Mouse (Mus musculus): Measurements from ENCODE around the gene Rab5c. TPM values are rescaled to one million over a fixed set of nuclear protein-coding genes. Genes with fewer than 3 reads are reported as not detected.

Rab5c gene
- total and polyA plus RNA-seq, 3 experiments = 121 to 156 (median 150) TPM

DNA sequence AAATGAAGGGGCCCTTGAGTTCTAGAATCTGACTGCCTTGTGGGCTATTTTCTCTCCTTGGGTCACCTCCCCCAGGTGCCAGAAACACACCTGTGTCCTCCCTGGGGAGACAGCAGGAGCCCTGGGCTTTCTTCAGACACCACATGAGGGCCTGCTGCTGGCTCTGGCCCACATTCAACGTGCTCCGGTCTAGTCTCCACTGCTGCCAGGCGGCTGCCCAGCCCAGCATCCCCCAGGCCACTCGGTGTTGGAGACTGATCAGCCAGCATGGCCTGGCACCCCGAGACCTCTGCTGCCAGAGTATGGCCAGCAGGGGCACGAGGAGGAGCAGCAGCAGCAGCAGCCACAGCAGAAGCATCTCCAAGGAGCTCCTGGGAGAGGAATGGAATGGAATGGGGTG, 32.0 kb upstream of the Rab5c start:
- no peaks in the 10 kb centered on the region for H3K27me3 ChIP-seq (replicated peaks)
- peak overlapping the region; percentile 67 to 83 (median 70) for H3K4me3 ChIP-seq (replicated peaks in 1 of 3; ENCODE audit: low read depth in 2 of 3, low read length in 2 of 3, poor library complexity in 1 of 3)
- dilution Hi-C loops (cut with MboI; ENCODE audit: extremely low pct_ligation_motif_present, extremely low pct_unique_long_range_greater_than_20kb, low sequenced_read_pairs) (no loop called here), in situ Hi-C loops (cut with MboI; ENCODE audit: low pct_ligation_motif_present, low pct_unique_long_range_greater_than_20kb, low sequenced_read_pairs) (loop anchor here (10.0 kb wide), 1 partner anchor 185 kb away; no protein-coding TSS in a partner anchor)
- peak overlapping the region; percentile 77 for H3K4me2 ChIP-seq (ENCODE audit: insufficient read depth, low read depth, poor library complexity, severe bottlenecking)
- DNase-seq (ENCODE audit: extremely low read depth) = no peak
- H3K4me1 ChIP-seq (ENCODE audit: control insufficient read depth in 1 of 2, insufficient read depth in 2 of 2) = peaks cover 3 to 38% of the 10 kb centered on the region in 2 experiments; a peak in 3 of 4 replicates
- H3K9ac ChIP-seq (ENCODE audit: insufficient read depth, low read depth) = peak overlapping the region; percentile 66; the same call in 1 of the 2 replicates
- no peak for TF ChIP-seq GABPA (IDR thresholded peaks at IDR 0.05; ENCODE audit: insufficient replicate concordance, low read depth, low read length)
- no peak for TF ChIP-seq MAFK (IDR thresholded peaks at IDR 0.05; ENCODE audit: insufficient replicate concordance, low read length)
- no peak for TF ChIP-seq EP300 (IDR thresholded peaks at IDR 0.05; ENCODE audit: low read length)
- no peak for TF ChIP-seq POLR2A (IDR thresholded peaks at IDR 0.05; ENCODE audit: low read depth, low read length)
- TF ChIP-seq KAT2A (IDR thresholded peaks at IDR 0.05; ENCODE audit: insufficient replicate concordance, low read length) = no peak
- no peak for TF ChIP-seq PAX5 (IDR thresholded peaks at IDR 0.05; ENCODE audit: low read length)
- no peak for TF ChIP-seq MEF2A (IDR thresholded peaks at IDR 0.05; ENCODE audit: borderline replicate concordance, low read depth, low read length)
- no peak for TF ChIP-seq CTCF (conservative IDR thresholded peaks at IDR 0.05 in 1 of 2, IDR thresholded peaks at IDR 0.05 in 1 of 2; ENCODE audit: low read depth in 2 of 2, low read length in 2 of 2)
- TF ChIP-seq TCF12 (IDR thresholded peaks at IDR 0.05; ENCODE audit: low read depth, low read length) = no peak
- no peak for TF ChIP-seq SIN3A (IDR thresholded peaks at IDR 0.05; ENCODE audit: low read length)
- no peak for TF ChIP-seq MXI1 (IDR thresholded peaks at IDR 0.05; ENCODE audit: low read depth, low read length)
- no peak for TF ChIP-seq E2F4 (IDR thresholded peaks at IDR 0.05; ENCODE audit: insufficient replicate concordance, low read depth, low read length)
- no peak for TF ChIP-seq NELFE (IDR thresholded peaks at IDR 0.05; ENCODE audit: low read depth, low read length)
- TF ChIP-seq POLR2AphosphoS2 (IDR thresholded peaks at IDR 0.05; ENCODE audit: low read depth, low read length) = no peak
- TF ChIP-seq RCOR1 (conservative IDR thresholded peaks at IDR 0.05; ENCODE audit: low read depth, low read length) = no peak
- TF ChIP-seq JUN (IDR thresholded peaks at IDR 0.05; ENCODE audit: insufficient read depth, low read depth, low read length) = no peak
- TF ChIP-seq ZNF384 (IDR thresholded peaks at IDR 0.05; ENCODE audit: low read depth, low read length) = no peak
- no peaks in the 10 kb centered on the region for H3K79me2 ChIP-seq (replicated peaks; ENCODE audit: control insufficient read depth, extremely low read depth, insufficient read depth, poor library complexity, severe bottlenecking)
- no peaks in the 10 kb centered on the region for H3K9me3 ChIP-seq (replicated peaks; ENCODE audit: low read length)
- H3K36me3 ChIP-seq (replicated peaks in 1 of 2; ENCODE audit: control insufficient read depth in 1 of 2, insufficient read depth in 1 of 2, low read length in 1 of 2) = peaks cover 5 to 29% of the 10 kb centered on the region in 2 experiments
- H3K27ac ChIP-seq (ENCODE audit: insufficient read depth, low read depth) = no peak overlapping the region

DNA sequence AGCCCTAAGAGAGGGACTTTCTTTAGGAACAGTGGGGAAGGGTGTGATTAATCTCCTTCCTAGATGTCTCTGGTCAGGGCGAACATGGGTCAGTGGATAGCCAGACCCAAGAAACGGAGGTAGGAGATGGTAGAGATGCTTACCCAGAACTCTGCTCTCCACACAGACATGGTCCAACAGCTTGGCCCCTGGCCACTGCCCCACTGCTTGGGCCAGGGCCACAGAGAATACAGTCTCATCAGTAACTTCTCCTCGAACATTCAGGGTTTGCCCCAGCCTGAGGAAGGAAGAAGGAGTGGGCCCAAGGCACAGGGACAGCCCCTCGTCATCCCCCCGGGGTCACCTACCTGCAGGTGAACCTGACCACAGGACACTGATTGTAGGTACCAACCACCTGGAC, 29.9 kb upstream of the Rab5c start:
- TF ChIP-seq ETS1 (conservative IDR thresholded peaks at IDR 0.05; ENCODE audit: low read depth, low read length) = no peak
- TF ChIP-seq RCOR1 (conservative IDR thresholded peaks at IDR 0.05; ENCODE audit: low read depth, low read length) = no peak
- no peak for TF ChIP-seq UBTF (IDR thresholded peaks at IDR 0.05; ENCODE audit: low read depth, low read length)
- no peak for TF ChIP-seq IRF4 (IDR thresholded peaks at IDR 0.05; ENCODE audit: low read depth, low read length)
- no peak for TF ChIP-seq ZC3H11A (IDR thresholded peaks at IDR 0.05; ENCODE audit: low read depth, low read length)
- TF ChIP-seq HCFC1 (IDR thresholded peaks at IDR 0.05; ENCODE audit: low read depth, low read length) = no peak
- no peak for TF ChIP-seq ZKSCAN1 (IDR thresholded peaks at IDR 0.05; ENCODE audit: borderline replicate concordance, low read depth, low read length)
- TF ChIP-seq PAX5 (IDR thresholded peaks at IDR 0.05; ENCODE audit: low read length) = no peak
- TF ChIP-seq USF1 (IDR thresholded peaks at IDR 0.05; ENCODE audit: low read depth, low read length) = no peak
- TF ChIP-seq EP300 (IDR thresholded peaks at IDR 0.05; ENCODE audit: low read length) = no peak
- TF ChIP-seq ZMIZ1 (IDR thresholded peaks at IDR 0.05; ENCODE audit: low read depth, low read length) = no peak
- in situ Hi-C loops (cut with MboI; ENCODE audit: low pct_ligation_motif_present, low pct_unique_long_range_greater_than_20kb, low sequenced_read_pairs) = loop anchor here (10.0 kb wide), 1 partner anchor 187 kb away; no protein-coding TSS in a partner anchor

More for the DNA sequence above, 29.9 kb upstream of the Rab5c start:
- Histone ChIP-seq H3K4me3 (replicated peaks in 1 of 3; ENCODE audit: low read depth in 2 of 3, low read length in 2 of 3, poor library complexity in 1 of 3) (no peak overlapping the region), H3K27ac (ENCODE audit: insufficient read depth, low read depth) (no peak overlapping the region), H3K4me2 (ENCODE audit: insufficient read depth, low read depth, poor library complexity, severe bottlenecking) (no peak overlapping the region), H3K36me3 (replicated peaks in 1 of 2; ENCODE audit: control insufficient read depth in 1 of 2, insufficient read depth in 1 of 2, low read length in 1 of 2) (peaks cover 5 to 29% of the 10 kb centered on the region in 2 experiments), H3K9ac (ENCODE audit: insufficient read depth, low read depth) (no peak overlapping the region), H3K9me3 (replicated peaks; ENCODE audit: low read length) (no peaks in the 10 kb centered on the region), H3K27me3 (replicated peaks) (peaks cover 3% of the 10 kb centered on the region), H3K79me2 (replicated peaks; ENCODE audit: control insufficient read depth, extremely low read depth, insufficient read depth, poor library complexity, severe bottlenecking) (no peaks in the 10 kb centered on the region), H3K4me1 (ENCODE audit: control insufficient read depth in 1 of 2, insufficient read depth in 2 of 2) (peaks cover 3 to 24% of the 10 kb centered on the region in 2 experiments; a peak in 3 of 4 replicates)
- no peak for DNase-seq (ENCODE audit: extremely low read depth)
- dilution Hi-C loops (cut with MboI; ENCODE audit: extremely low pct_ligation_motif_present, extremely low pct_unique_long_range_greater_than_20kb, low sequenced_read_pairs) = no loop called here
